Mouse (Mus musculus) neutrophil, adult 5-6 weeks (primary cell): ENCODE data around the gene Smyd1. TPM values are rescaled to one million over a fixed set of nuclear protein-coding genes. Genes with fewer than 3 reads are reported as not detected.
"Not testable (repeated sequence)": the region's sequence is repeated elsewhere in the genome, so short reads cannot be mapped to it uniquely, and the experiment has no call there.

Experiments
- ATAC-seq: fragments of 151-379, 151-347 bp; 2 replicates; pipeline ENCODE4 v1.8.0; 2017; ENCODE audit warnings: mild to moderate bottlenecking, moderate TSS enrichment; ENCODE audit not compliant: insufficient number of reproducible peaks, poor library complexity, low FRiP score, severe bottlenecking; ENCODE audit errors: extremely low read depth
- total RNA-seq: library from RNA; stranded (forward); fragments of 200-1000 nt; gene quantifications from 2 replicates; pipeline ENCODE4 v1.2.3, GENCODE M21; 2017

Gene Smyd1
- total RNA-seq, 1 experiment from 2014 or later, result not detected

DNA sequence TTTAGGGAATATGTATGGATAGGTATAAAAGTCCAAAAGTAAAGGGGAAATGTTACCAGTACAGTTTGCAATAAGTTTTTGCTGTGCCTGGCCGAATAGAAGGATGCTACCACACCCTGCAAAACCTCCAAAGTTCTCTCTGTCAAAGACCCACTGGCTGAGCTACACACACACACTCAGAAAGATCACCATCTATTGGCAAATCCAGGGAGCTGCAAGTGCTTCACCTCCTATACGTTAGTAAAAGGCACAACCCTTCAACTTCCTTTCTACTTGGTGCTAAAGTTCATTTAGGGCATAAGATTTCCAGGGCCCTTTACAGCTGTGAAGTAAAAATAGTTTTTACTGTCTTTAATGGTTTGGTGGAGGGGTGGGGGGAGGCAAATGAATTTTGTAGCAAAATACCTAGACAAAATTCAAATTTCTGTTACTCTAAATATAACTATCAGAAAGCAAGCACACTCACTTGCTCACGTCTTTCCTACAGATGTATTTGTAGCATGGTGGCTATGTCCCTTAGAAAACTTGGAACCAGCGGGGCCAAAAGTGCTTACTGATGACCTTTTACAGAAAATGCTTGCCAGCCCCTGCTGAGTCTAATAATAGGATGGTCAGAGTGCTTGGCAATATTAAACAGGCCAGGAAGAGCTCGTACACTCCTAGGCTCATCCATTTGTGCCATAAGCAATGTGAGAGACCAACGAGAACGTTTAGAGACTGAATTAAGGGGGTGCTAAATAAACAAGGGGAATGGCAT, 52.9 kb downstream of the Smyd1 start:
- no peak for ATAC-seq

DNA sequence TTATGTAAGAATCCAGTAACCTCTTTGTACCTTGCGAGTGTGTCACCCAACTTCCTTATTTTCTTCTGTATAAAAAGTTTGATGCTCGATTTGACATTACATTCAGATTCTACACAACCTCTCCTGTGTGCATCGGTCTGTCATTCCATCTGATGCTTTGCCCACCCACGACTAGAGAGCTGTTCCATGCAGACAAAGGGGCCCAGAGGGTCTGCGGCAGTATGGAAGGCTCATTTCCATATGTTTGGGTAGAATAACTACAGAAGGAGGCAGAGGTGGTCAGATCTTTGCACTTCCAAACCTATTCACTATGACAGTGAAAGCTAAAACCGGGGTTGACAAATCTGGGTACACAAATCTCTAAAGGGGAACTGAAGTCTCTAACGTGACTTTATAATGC, 54.4 kb downstream of the Smyd1 start:
- not testable (repeated sequence) for ATAC-seq

DNA sequence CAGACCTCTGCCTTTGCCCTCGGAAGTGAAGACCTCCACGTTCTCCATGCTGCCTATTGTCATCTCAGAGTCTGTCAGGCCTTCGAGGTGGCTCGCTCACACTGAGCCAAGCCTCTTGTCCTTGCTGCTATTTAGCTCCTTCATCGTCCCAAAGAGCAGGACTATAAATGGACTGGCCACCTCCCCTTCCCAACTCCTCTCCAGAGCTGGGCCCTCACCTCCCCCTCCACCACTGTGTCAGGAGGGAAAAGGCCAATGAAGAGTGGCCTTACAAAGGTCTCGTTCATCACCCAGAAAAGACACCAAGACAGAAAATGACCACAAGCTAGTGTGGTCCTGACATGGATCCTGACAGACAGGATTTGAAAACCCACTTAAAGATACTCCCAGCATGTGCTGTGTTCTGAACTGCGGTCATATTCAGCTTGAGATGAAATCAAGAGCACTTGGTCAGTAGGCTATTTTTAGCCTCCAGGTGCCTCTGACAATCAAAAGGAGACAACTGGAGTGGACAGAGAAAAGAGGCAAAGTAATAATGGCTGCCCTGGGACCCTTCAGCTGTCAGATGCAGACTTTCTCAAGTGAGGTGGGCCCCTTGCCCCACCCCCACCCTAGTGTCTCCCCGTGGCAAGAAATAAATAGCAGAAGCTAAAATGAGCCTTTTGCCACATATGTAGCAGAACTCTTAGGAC, 59.7 kb downstream of the Smyd1 start:
- ATAC-seq, result no peak

DNA sequence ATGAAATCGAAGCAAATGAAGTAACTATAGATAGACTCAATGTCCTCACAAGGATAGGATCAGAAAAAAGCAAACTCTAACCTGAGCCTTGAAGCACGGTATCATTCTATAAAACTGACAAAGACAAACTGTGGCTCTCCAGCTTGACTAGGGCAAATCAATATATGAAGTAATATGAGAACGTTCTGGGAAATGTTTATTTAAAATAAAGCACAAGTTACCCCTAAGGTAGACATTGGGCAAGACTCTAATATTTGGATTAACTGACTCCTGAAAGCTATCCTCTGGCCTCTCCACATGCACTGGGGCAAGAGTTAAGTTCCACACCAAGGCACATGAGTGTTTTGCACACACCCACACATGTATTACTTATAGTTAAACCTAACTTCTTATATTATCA, 61.0 kb downstream of the Smyd1 start:
- no peak for ATAC-seq

DNA sequence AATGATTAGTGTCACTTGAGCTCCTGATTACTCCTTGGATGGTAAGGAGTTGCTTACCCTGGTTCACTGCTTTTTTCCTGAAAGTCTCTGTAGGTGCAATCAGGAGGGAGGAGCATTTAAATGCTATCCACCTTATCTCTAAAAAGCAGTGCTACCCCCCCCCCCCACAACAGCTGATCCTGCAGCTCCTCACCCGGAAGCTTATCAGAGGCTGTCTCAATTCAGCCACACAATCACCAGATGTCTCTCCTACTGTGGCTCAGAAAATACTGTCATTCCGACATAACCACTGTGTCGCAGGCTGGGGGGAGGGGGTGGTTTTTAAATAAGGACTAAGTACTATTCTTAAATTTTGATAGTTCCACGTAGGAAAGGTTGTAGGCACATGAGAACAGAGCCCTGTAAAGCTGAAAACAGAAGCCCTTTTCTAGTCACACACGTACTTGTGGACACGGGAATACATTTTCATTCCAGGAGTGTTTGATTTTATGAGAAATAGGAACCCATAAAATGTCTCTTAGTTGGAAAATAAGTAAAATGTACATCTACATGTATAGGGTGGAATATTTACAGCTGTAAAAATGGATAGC, 61.9 kb downstream of the Smyd1 start:
- no peak for ATAC-seq

DNA sequence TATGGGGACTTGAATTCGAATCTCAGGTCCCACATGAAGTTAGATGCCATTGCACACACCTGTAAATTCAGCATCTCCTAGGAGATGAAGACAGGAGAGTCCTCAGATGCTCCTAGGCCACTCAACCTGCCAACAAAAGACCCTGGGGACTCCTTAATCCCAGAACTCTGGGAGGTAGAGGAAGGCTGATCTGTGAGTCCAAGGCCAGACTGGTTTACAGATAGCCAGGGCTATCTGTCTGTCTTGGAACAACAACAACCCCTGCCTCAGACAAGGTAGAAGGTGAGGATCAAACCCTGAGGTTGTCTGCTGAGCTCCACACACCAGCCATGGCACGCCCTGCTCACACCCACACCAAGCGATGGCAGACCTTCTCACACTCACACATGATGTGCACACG, 62.9 kb downstream of the Smyd1 start:
- no peak for ATAC-seq

DNA sequence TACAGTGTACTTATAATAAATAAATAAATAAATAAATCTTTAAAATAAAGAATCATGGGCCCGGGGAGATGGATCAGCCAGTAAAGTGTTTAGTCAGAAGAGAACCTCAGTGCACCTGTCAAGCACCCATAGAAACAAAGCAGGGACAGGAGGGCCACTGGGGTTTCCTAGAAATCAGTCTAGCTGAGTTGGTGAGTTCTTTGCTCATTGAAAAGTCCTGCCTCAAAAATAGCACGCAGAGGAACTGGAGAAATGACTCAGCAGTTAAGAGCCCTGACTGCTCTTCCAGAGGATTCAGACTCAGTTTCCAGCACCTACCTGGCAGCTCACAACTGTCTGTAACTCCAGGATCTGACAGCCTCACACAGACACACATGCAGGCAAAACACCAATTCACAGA, 63.5 kb downstream of the Smyd1 start:
- ATAC-seq, result no peak

DNA sequence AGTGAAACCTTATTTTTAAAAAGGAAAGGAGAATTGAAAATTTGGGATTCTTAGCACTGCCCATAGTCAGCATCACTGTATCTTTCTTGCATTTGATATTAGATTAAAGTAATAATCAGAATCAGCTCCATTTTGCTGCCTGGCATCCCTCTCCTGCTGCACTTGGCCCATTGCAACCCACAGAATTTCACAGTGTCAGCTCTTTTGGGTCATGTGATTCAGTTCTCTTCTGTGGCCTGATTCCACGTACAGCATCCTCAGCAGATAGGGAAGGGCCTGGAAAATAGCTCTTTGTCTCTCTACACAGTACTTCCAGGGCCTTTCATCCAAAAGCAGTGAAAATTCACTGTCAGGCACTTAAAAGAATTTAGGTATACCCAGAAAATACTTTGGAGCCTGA, 64.7 kb downstream of the Smyd1 start:
- no peak for ATAC-seq

DNA sequence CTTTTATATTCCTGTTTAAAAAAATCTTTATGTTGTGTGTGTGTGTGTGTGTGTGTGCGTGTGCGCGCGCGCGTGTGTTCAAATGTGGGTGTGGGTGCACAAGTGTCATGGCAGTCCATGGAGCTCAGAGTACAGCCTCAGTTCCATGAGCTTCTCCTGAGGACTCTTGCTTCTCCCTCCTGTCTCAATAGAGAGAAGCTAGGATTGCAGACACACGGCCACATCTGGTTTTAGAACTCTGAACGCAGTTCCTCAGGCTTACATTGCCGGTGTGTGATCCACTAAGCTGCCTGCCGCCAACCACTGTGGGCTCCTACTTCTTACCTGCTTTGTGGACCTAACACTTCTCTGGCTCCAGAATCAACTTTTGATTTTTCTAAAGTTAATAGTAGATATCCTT, 65.9 kb downstream of the Smyd1 start:
- no peak for ATAC-seq

DNA sequence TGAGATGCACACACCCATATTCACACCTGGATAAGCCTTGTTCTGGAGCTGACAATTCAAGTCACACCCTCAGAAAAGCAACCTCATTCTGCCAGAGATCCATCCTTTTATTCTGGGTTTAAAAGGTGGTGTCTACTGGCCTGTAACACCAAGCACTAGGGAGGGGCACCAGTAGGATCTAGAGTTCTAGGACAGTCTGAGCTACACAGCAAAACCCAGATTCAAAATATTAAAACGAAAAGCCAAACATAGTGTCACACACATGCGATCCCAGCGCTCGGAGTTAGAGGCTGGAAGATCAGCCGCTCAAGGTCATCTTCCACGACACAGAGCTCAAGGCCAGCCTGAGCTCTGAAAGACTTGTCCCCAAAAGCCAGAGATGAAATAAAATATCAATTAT, 67.6 kb downstream of the Smyd1 start:
- ATAC-seq, result no peak

DNA sequence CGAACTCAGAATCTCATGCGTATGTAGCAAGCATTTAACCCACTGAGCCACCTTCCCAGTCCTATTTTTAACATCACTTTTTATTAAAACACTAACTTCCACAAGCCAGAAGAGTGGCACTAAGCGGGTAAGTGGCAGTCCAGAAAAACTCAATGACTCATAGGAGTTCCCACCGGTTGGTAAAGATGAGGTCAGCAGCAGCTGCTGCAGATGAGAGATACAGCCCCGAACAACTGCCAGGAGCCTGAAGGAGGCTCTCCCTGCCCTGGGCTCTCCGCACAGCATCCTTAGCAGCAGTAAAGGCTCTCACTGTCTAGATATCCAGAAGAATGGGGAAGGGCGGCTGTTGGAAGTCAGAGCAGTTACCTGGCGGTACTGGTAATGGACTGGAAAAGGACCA, 71.1 kb downstream of the Smyd1 start:
- no peak for ATAC-seq

DNA sequence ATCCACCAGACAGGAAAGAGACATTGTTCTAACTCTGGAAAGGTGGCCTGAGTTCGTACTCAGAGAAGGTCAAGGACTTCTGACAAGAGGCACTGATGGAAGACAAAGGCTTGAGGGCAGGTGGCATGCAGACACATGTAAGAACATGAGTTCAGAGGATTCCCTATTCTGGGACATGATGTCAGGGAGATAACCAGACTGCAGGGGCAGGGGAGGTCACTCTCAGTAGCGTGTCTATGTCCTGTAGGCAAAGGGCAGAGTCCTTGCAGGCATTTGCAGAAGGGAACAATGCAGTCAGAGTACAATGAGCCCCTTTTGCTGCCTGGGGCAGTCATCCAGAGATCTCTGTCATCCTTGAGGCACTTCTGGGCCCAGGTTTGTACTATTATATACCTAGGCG, 72.4 kb downstream of the Smyd1 start:
- no peak for ATAC-seq

DNA sequence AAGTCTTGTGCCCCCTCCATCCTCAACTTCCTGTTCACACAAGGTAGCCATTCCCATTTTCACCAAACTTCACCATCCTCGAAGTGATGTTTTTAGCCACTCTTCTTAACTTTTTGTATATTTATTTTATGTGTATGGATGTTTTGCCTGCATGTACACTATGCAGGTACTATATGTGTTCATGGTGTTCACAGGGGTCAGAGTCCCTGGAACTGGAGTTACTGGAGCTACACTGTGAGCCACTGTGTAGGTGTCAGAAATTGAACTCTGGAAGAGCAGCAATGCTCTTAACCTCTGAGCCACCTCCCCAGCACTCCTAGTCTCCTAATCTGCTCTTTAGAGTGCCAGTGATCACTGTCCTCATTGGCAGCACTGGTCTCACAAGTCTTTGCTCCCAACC, 73.6 kb downstream of the Smyd1 start:
- no peak for ATAC-seq

DNA sequence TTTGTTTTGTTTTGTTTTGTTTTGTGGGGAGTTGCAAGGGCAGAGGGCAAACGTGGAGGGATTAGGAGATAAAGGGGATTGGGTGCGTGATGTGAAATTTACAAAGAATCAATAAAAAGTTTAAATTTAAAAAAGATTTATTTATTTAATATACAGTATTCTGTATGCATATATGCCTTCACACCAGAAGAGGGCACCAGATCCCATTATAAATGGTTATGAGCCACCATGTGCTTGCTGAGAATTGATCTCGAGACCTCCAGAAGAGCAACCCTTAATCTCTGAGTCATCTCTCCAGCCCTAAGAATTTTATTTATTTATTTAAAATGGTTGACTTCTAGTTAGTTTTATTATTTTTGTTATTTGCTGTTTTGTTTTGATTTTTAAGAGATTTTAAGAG, 78.8 kb downstream of the Smyd1 start:
- ATAC-seq, result no peak

DNA sequence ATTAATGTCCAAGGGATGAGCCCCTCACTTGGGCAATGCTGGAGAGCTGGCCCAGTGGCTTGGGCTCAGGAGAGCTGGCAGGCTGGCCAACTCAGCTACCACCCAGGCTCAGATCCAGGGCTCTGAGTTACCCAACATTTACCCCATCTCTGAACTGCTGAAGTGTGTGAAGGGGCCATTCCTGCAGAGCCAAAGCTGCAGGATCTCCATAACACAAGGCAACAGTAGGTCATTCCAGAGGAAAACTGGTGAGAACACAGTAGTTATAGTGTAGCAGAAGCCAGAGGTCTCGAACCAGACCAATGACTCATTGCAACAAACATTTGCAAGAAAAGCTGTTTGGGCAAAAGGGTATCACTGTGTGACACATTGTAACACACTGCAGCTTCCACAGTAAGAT, 79.2 kb downstream of the Smyd1 start:
- no peak for ATAC-seq

DNA sequence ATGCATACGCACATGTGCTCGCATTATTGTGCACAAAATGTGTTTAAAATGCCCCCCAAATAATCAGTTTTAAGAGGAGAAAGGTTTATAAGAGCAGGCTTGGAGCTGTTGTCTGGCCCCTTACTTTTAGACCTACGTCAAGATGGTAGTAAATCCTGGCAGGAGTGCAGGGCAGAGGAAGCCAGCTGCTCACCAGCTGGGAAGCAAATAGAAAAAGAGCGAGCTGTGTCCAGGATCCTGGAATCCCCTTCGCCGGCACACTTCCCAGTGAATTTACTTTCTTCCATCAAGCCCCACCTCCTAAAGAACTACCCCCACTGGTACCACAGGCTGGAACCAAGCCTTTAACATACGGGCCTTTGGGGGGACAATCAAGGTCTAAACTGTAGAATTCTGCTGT, 81.2 kb downstream of the Smyd1 start:
- no peak for ATAC-seq

DNA sequence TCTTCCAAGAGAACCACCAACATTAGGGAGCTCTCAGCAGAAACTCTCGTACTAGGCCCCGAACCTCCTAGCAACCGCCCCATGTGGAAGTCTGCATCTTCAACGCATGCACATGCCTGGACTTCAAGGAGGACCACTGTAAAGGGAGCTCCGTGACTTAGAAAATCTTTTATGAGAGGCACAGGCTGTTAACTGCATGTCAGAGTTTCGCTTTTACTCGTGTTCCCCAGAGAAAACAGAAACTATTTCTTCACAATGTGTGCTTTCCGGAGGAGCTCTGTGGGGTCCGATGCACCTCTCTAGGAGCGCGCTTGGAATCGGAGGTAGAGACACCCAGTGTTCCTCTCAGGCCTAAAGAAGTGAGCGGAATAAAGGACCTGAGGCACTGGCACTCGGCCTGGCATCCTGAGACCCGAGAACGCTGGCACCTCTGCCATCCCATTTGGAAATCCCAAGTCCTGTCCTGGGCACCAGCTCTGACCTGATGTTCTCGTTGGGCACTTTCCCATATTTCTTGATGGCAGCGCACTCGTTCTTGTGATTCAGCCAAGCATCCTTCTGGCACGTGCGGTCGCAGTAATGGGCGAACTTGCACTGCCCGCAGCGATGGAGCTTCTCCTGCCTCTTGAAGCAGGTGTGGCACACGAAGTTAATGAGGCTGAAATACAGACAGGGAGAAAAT, 82.8 kb downstream of the Smyd1 start:
- ATAC-seq, result no peak

DNA sequence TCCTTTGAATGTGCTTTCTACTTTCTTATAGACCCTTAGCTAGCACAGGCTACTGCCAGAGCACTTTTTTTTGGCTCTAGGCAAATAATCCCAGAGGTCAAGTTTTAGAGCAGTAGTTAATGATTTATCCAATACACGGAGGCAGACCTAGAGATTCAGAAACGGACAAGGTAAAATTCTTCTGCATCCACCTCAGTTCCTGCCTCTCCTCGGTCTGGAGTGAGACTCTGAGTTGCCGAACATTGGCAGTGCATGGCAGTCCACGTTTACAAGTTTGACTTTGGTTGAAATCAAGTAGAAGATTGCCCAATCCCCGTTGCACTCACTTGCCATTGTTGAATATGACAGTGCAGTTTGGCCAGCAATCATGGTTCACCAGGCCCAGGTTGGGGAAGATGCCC, 85.0 kb downstream of the Smyd1 start:
- no peak for ATAC-seq

DNA sequence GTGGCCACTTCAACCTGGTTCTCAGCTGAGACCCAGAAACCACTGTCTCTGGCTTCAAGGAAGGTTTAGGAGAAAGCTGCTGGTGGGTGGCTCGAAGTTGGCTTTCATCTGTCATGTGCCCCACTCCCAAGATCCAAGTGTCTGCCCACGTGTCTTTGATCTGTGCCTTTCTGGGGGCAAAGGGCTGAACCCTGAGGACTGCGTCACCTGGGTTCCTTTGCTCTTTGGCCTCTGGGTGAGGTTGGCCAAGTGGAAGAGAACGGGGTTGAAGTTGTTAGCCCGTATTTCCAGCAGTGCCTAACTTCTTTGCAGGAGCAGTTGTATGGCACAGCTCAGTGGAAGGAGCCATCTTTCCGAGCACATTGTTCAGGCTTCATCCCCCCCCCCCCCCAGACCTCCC, 85.5 kb downstream of the Smyd1 start:
- ATAC-seq, result no peak

DNA sequence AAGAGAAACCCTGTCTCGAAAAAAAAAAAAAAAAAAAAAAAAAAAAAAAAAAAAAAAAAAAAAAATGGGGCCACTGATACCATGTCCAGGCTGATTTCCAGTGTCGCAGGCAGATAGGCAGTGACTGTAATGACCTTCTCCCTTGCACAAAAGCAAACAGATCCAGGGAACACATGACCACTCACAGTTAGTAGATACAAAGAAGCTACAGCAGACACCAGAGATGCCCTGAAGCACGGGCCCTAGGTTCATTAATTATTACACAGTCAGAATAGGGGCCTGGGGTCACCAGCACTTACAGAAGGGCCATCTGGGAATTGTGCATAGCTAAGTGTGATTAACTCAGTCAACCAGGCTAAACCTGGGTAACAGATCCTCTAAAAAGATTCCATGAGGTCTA, 86.1 kb downstream of the Smyd1 start:
- no peak for ATAC-seq
